Mouse (Mus musculus) lung, postnatal 0 days (tissue): Measurements from ENCODE around the gene 4833420G17Rik.
"Not testable (repeated sequence)": the region's sequence is repeated elsewhere in the genome, so short reads cannot be mapped to it uniquely, and the experiment has no call there.

Experiments used
- CTCF ChIP-seq: IDR thresholded peaks from 2 replicates; pipeline ENCODE4 v1.5.1; 2016; ENCODE audit warnings: antibody characterized with exemption, mild to moderate bottlenecking
- EP300 ChIP-seq: IDR thresholded peaks from 2 replicates; pipeline ENCODE4 v1.6.1; 2016; ENCODE audit warnings: antibody characterized with exemption, mild to moderate bottlenecking, control low read depth

GRCm38 (mm10) chr13:119494938-119495337 lies 32.4 kb downstream of the 4833420G17Rik start:
- not testable (repeated sequence) for TF ChIP-seq EP300, CTCF
